Mouse (Mus musculus) small intestine, adult 2 months (tissue): ENCODE results near the gene Fosl1.

Experiments
- CTCF ChIP-seq: fragments of 200-500 bp; IDR thresholded peaks from 2 replicates; pipeline ENCODE4 v1.5.1; 2012; ENCODE audit warnings: low read depth, mild to moderate bottlenecking, control low read depth, inconsistent platforms, low read length, moderate library complexity, mixed read lengths; ENCODE audit not compliant: insufficient replicate concordance, insufficient read length; ENCODE audit errors: extremely low read depth
- POLR2A ChIP-seq: fragments of 200-500 bp; IDR thresholded peaks from 2 replicates; pipeline ENCODE4 v1.6.1; 2012; ENCODE audit warnings: low read depth, mild to moderate bottlenecking, control low read depth, inconsistent platforms, low read length, moderate library complexity

- no peak for TF ChIP-seq CTCF
- TF ChIP-seq POLR2A: no peak
Measured at GRCm38 (mm10) chr19:5474281-5475068, 27.1 kb downstream of the Fosl1 start.
